Mouse (Mus musculus) midbrain, embryonic 12.5 days (tissue): ENCODE data around the gene Trim30a. TPM values are rescaled to one million over a fixed set of nuclear protein-coding genes. Genes with fewer than 3 reads are reported as not detected.
A peak's percentile ranks its signal among the peaks of the same experiment; 100 is the strongest.
"Not testable (repeated sequence)": the region's sequence is repeated elsewhere in the genome, so short reads cannot be mapped to it uniquely, and the experiment has no call there.

Experiments used
- ATAC-seq: fragments of 200-750 bp; cut with Nextera tagmentation; 2 replicates; pipeline ENCODE4 v1.8.0; 2017; ENCODE audit warnings: low read depth, moderate TSS enrichment, moderate library complexity; ENCODE audit not compliant: low FRiP score
- H3K27ac ChIP-seq: fragments of 300-500 bp; sonication (generic); replicated peaks from 2 replicates; pipeline ENCODE4 v1.5.1; 2016; ENCODE audit warnings: mild to moderate bottlenecking
- H3K27me3 ChIP-seq: fragments of 300-500 bp; sonication (generic); 2 replicates; pipeline ENCODE4 v1.6.1; 2016; ENCODE audit warnings: mild to moderate bottlenecking
- H3K36me3 ChIP-seq: fragments of 300-500 bp; sonication (generic); 2 replicates; pipeline ENCODE4 v1.6.1; 2016
- H3K4me1 ChIP-seq: fragments of 300-500 bp; sonication (generic); 2 replicates; pipeline ENCODE4 v1.6.1; 2016
- H3K4me2 ChIP-seq: fragments of 300-500 bp; sonication (generic); replicated peaks from 2 replicates; pipeline ENCODE4 v1.6.1; 2016; ENCODE audit warnings: mild to moderate bottlenecking, moderate library complexity
- H3K4me3 ChIP-seq: fragments of 300-500 bp; sonication (generic); 2 replicates; pipeline ENCODE4 v1.5.1; 2016; ENCODE audit warnings: mild to moderate bottlenecking
- H3K9ac ChIP-seq: fragments of 300-500 bp; sonication (generic); replicated peaks from 2 replicates; pipeline ENCODE4 v1.6.1; 2016; ENCODE audit warnings: mild to moderate bottlenecking, moderate library complexity
- H3K9me3 ChIP-seq: fragments of 300-500 bp; sonication (generic); 2 replicates; pipeline ENCODE4 v1.6.1; 2016; ENCODE audit warnings: mild to moderate bottlenecking
- WGBS: fragments of 180-500 bp; shearing (Covaris S2); methylation state at CpG from one replicate; pipeline ENCODE4 v1.1.7; 2016; 5-methylcytosine and 5-hydroxymethylcytosine counted together
- polyA plus RNA-seq: library from polyadenylated mRNA; unstranded; fragments of >200 nt; fragmentation: Nextera tagmentation; extraction: Ambion mirVana; gene quantifications from 2 replicates; pipeline ENCODE4 v1.2.1, GENCODE M21; 2016

Gene Trim30a
- 0.56 and 0.94 TPM in 2 replicates for polyA plus RNA-seq

GRCm38 (mm10) chr7:104465065-104465744 is at the start of gene Trim30a:
Trim30a (minus strand) TSS chr7:104465193.
- Histone ChIP-seq H3K4me1 (no peaks in the 10 kb centered on the region), H3K9me3 (no peaks in the 10 kb centered on the region), H3K36me3 (no peaks in the 10 kb centered on the region), H3K9ac (no peak within 1 kb of the TSS), H3K27ac (no peak within 1 kb of the TSS), H3K27me3 (no peaks in the 10 kb centered on the region), H3K4me2 (no peak within 1 kb of the TSS), H3K4me3 (no peak within 1 kb of the TSS)
- WGBS: 77% methylated on average over 3 of the region's 3 CpGs
- no peak for ATAC-seq

- H3K4me3 ChIP-seq, H3K9me3 ChIP-seq, H3K27me3 ChIP-seq, H3K4me2 ChIP-seq, ATAC-seq, H3K27ac ChIP-seq, H3K36me3 ChIP-seq, H3K4me1 ChIP-seq, H3K9ac ChIP-seq: not testable (repeated sequence)
Observed at GRCm38 (mm10) chr7:104507421-104508065, 42.5 kb upstream of the Trim30a start, which contains the start of gene Trim30d. Trim30d (minus strand) TSS chr7:104507849.

- WGBS: 3% methylated on average over 52 of the region's 59 CpGs
- H3K36me3 ChIP-seq: no peaks in the 10 kb centered on the region
- no peak overlapping the region for H3K27ac ChIP-seq
- peak overlapping the region; percentile 61 for H3K4me2 ChIP-seq
- peak overlapping the region; percentile 47; the same call in 1 of the 2 replicates for H3K9ac ChIP-seq
- peak overlapping the region; percentile 51 for H3K4me3 ChIP-seq
- peak; percentile 98 for ATAC-seq
- no peaks in the 10 kb centered on the region for H3K4me1 ChIP-seq
- H3K27me3 ChIP-seq: peaks cover 7% of the 10 kb centered on the region
- H3K9me3 ChIP-seq: no peaks in the 10 kb centered on the region
Observed at GRCm38 (mm10) chr7:104501589-104502371, 36.8 kb upstream of the Trim30a start.

- H3K4me3 ChIP-seq, ATAC-seq: not testable (repeated sequence)
- 77% methylated on average over 6 of the region's 6 CpGs for WGBS
Observed at GRCm38 (mm10) chr7:104501186-104501585, 36.2 kb upstream of the Trim30a start.

GRCm38 (mm10) chr7:104499464-104499863 is 34.5 kb upstream of the Trim30a start:
- H3K27me3 ChIP-seq, H3K4me2 ChIP-seq, H3K27ac ChIP-seq, H3K36me3 ChIP-seq, H3K4me1 ChIP-seq, H3K4me3 ChIP-seq, H3K9me3 ChIP-seq, ATAC-seq, H3K9ac ChIP-seq: not testable (repeated sequence)
- WGBS: 54% methylated on average over 7 of the region's 8 CpGs

More at GRCm38 (mm10) chr7:104501186-104501585, 36.2 kb upstream of the Trim30a start:
- not testable (repeated sequence) for H3K36me3 ChIP-seq, H3K9ac ChIP-seq, H3K27ac ChIP-seq, H3K4me1 ChIP-seq, H3K9me3 ChIP-seq, H3K4me2 ChIP-seq, H3K27me3 ChIP-seq

DNA sequence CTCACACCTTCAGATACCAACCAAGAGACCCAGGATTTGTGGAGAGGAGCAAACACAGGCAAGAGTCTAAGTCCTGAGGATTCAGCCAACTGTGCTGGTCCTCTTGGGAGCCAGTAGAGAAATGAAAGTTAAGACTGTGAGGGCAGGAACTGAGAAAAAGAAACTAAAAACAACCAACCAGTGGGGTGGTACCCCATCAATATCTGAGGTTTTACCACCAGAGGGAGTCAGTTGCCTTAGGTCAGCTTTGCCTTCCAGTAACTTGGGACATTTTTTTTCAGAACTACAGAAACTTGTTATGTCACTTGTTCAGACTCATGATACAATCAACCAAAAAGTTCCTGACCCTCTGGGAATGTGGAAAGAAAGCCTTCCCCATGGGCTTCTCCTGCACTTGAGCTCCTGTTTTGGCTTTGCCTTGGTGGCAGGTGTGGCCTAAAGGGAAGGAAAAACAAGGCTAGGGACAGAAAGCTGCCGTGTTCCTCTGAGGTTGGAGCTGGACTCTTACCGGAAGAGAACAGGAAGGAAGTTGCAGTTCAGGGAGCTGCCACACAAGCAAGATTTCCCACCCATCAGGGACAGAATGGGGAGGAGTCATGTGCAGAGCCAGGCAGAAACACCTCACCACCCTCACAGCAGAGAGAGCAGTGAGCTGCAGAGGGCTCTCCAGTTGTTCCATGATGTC is 18.9 kb downstream of the Trim30a start:
- Histone ChIP-seq H3K4me1 (no peaks in the 10 kb centered on the region), H3K4me3 (no peak overlapping the region), H3K9me3 (no peaks in the 10 kb centered on the region), H3K4me2 (no peak overlapping the region), H3K9ac (no peak overlapping the region), H3K27me3 (no peaks in the 10 kb centered on the region), H3K36me3 (no peaks in the 10 kb centered on the region), H3K27ac (no peak overlapping the region)
- no peak for ATAC-seq
- WGBS: 64% methylated on average over 2 of the region's 2 CpGs

GRCm38 (mm10) chr7:104404460-104404950 is 60.5 kb downstream of the Trim30a start:
- WGBS: 96% methylated on average over 3 of the region's 3 CpGs
- H3K4me2 ChIP-seq: no peak overlapping the region
- H3K4me3 ChIP-seq: no peak overlapping the region
- H3K9me3 ChIP-seq: no peaks in the 10 kb centered on the region
- ATAC-seq: no peak
- H3K4me1 ChIP-seq: no peaks in the 10 kb centered on the region
- H3K27ac ChIP-seq: no peak overlapping the region
- no peak overlapping the region for H3K9ac ChIP-seq
- no peaks in the 10 kb centered on the region for H3K36me3 ChIP-seq
- H3K27me3 ChIP-seq: no peaks in the 10 kb centered on the region

GRCm38 (mm10) chr7:104401140-104401539 is 63.9 kb downstream of the Trim30a start:
- H3K27ac ChIP-seq: no peak overlapping the region
- ATAC-seq: no peak
- H3K4me1 ChIP-seq: no peaks in the 10 kb centered on the region
- no peak overlapping the region for H3K4me3 ChIP-seq
- H3K9ac ChIP-seq: no peak overlapping the region
- no peak overlapping the region for H3K4me2 ChIP-seq
- no peaks in the 10 kb centered on the region for H3K27me3 ChIP-seq
- H3K36me3 ChIP-seq: no peaks in the 10 kb centered on the region
- H3K9me3 ChIP-seq: no peaks in the 10 kb centered on the region

DNA sequence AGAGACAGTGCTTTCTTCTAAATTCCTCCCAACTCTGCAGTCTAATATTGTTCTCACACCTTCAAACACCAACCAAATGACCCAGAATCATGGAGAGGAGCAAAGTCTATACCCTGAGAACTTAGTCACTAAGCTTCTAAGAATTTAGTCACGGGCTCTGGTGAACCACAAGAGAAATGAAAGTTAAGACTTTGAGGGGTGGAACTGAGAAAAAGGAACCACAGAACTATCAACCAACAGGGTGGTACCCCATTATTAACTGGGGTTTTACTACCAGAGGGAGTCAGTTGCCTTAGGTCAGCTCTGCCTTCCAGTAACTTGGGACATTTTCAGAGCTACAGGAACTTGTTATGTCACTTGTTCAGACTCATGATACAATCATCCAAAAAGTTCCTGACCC is 64.3 kb downstream of the Trim30a start, which contains the start of gene Trim30c:
Trim30c (minus strand) TSS at position 140 of the 400 bp plus-strand sequence.
- H3K36me3 ChIP-seq: no peaks in the 10 kb centered on the region
- ATAC-seq: no peak
- no peaks in the 10 kb centered on the region for H3K9me3 ChIP-seq
- no peak within 1 kb of the TSS for H3K27ac ChIP-seq
- H3K9ac ChIP-seq: no peak within 1 kb of the TSS
- no peaks in the 10 kb centered on the region for H3K27me3 ChIP-seq
- WGBS: 79% methylated on average over 1 of the region's 1 CpGs
- no peaks in the 10 kb centered on the region for H3K4me1 ChIP-seq
- no peak within 1 kb of the TSS for H3K4me3 ChIP-seq
- H3K4me2 ChIP-seq: no peak within 1 kb of the TSS

DNA sequence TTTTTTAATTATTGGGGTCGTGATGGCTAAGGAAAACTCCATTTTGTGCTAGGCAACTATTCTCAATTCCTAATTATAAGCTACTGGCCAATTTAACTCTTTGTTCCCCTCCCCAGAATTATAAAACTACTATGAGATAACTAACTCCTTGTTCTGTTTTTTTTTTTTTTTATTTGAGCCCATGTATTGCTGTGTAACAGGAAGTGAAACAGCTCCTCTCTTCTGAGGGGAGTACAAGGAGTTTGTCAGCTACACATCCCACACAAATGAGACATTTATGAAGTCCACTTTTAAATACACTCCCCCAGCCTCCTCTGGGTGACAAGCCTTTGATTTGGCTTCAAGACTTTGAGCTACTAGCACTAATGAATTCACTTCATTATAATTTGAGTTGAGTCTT is 66.5 kb downstream of the Trim30a start:
- Histone ChIP-seq H3K9me3 (no peaks in the 10 kb centered on the region), H3K4me2 (no peak overlapping the region), H3K4me1 (no peaks in the 10 kb centered on the region), H3K27me3 (no peaks in the 10 kb centered on the region), H3K27ac (no peak overlapping the region), H3K36me3 (no peaks in the 10 kb centered on the region), H3K9ac (no peak overlapping the region), H3K4me3 (no peak overlapping the region)
- no peak for ATAC-seq
- 78% methylated on average over 1 of the region's 1 CpGs for WGBS

DNA sequence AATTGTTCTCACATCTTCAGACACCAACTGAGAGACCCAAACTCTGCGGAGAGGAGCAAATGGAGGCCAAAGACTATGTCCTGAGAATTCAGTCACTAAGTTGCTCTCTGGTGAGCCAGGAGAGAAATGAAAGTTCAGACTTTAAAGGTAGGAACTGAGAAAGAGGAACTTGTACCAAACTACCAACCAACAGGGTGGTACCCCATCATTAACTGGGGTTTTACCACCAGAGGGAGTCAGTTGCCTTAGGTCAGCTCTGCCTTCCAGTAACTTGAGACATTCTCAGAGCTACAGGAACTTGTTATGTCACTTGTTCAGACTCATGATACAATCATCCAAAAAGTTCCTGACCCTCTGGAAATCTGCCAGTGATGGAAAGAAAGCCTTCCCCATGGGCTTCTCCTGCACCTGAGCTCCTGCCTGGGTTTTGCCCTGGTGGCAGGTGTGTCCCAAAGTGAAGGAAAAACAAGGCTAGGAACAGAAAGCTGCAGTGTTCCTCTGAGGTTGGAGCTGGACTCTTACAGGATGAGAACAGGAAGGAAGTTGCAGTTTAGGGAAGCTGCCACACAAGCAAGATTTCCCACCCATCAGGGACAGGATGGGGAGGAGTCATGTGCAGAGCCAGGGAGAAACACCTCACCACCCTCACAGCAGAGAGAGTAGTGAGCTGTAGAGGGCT is 95.1 kb downstream of the Trim30a start, which contains the start of gene Trim30b:
Trim30b (minus strand) TSS at position 149 of the 679 bp plus-strand sequence.
- Histone ChIP-seq H3K4me3 (no peak within 1 kb of the TSS), H3K4me2 (no peak within 1 kb of the TSS), H3K27ac (no peak within 1 kb of the TSS), H3K9me3 (no peaks in the 10 kb centered on the region), H3K27me3 (no peaks in the 10 kb centered on the region), H3K9ac (no peak within 1 kb of the TSS), H3K4me1 (no peaks in the 10 kb centered on the region), H3K36me3 (no peaks in the 10 kb centered on the region)
- 64% methylated on average over 1 of the region's 1 CpGs for WGBS
- ATAC-seq: no peak
